Mouse (Mus musculus) cortical plate, adult 2 months (tissue): Measurements from ENCODE around the gene Arap2.

Source experiments
- CTCF ChIP-seq: fragments of 200-500 bp; IDR thresholded peaks from 2 replicates; pipeline ENCODE4 v1.5.1; 2011; ENCODE audit warnings: mild to moderate bottlenecking, control low read depth, low read length; ENCODE audit not compliant: insufficient read depth; ENCODE audit errors: extremely low read depth
- POLR2A ChIP-seq: fragments of 200-500 bp; IDR thresholded peaks from 2 replicates; pipeline ENCODE4 v1.6.1; 2011; ENCODE audit warnings: mild to moderate bottlenecking, low read length, control low read depth; ENCODE audit not compliant: insufficient read depth; ENCODE audit errors: extremely low read depth

DNA sequence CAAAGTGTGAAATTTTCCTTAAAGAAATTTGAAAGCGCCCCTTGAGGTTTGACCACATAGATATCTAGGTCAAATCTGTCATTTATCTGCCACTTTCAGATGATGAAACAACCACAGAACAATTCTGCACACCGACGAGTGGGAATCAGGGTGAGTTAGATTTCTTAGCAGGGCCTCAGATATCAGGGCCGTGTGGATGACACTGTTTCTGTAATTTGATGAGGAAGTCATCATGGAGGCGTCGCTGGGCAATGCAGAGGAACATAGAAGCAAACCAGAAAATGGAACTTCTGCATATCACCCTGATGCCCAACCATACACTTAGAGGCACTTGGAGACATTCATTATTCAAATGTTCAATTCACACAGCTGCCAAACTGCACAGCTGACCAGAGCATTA, 55.0 kb downstream of the Arap2 start:
- TF ChIP-seq POLR2A (no peak), CTCF (no peak)
